Mouse (Mus musculus): ENCODE data around the gene Ifitm5.

DNA sequence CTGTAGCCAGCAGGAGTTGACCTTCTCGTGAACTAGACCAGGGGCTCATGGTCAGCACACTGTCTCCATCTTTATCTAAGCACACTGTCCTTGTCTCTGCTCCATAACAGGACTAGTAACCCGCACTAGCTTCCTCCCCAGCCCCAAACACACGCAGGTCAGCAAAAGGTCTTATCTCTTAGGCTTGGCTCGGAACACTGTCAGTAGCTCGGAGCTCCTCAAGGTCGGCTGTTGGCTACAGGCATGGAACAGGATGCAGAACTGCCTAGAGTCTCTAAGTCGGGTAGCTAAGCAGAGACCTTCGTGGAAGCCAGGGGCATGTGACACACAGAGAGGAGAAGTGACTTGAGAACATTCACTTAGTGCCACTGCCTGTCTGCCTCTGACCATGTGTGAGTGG is 1.9 kb downstream of the Ifitm5 start:
- TF ChIP-seq CTCF (IDR thresholded peaks at IDR 0.05; ENCODE audit: low read depth): no peak
- no peak for TF ChIP-seq EP300 (optimal IDR thresholded peaks at IDR 0.05)

Measured in stomach, postnatal 0 days (tissue).